Mouse (Mus musculus): Measurements from ENCODE around the gene Sptbn4.

The Sptbn4 gene

GRCm38 (mm10) chr7:27433349-27433748 lies 14.1 kb downstream of the Sptbn4 start:
- DNase-seq (ENCODE audit: low spot score in 2 of 2): no peak

- no peak for DNase-seq (ENCODE audit: low spot score in 2 of 2)
Observed at GRCm38 (mm10) chr7:27429135-27429534, 18.4 kb downstream of the Sptbn4 start.

DNA sequence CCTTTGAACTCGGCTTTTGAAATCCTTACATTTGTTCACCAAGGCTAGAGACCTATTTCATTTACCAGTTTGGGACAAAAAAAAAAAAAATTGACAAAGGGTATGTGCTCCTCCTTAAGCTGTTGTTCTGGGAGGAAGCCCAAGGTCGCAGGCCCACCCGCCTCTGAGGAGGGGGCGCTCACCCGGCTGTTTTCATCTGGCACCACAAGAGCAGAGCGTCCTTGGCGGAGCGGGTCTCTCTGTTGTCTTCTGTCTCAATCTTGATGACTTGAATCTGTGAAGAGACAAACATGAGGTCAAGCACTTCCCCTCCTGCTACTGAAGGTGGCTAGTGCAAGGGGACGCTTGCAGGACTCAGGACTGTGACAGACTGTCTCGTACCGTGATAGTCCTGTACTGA lies 19.5 kb downstream of the Sptbn4 start:
- DNase-seq (ENCODE audit: low spot score in 2 of 2): no peak

- DNase-seq (ENCODE audit: low spot score in 2 of 2): no peak
Observed at GRCm38 (mm10) chr7:27427387-27427786, 20.1 kb downstream of the Sptbn4 start.

DNA sequence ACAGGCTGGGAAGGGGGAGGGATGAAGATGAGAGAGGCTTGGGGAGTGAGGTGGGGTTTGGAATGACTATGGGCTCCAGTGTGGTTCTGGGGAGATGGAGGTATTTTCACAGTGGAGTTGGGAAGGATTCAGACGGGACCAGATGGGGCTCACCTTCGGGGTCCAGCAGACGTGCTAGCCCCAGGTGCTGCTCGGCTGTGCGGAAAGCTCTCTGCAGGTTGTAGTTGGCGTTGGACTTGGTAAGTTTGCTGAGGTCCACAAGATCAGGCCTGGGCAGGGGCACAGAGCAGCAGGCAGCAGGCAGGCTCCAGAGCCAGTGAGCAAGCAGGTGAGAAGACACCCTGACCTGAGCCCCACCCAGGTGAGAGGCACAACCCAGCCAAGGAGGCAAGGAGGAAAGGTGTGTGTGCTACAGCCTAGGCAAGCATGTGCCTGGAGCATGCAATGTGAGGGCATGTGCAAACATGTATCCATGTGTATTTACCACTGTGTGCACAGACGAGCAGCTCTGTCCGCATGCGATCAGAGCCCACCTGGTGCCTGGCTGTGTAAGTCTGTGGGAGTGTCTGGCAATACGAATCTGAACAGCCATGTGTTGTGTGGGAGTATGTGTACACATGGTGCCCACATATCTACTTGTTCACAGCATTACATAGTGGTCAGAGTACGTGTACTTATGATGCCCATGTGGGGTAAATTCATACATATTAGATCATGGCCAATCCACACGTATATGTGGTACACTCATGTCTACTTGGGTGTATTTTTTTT lies 23.7 kb downstream of the Sptbn4 start:
- DNase-seq (ENCODE audit: low spot score in 2 of 2): no peak

DNA sequence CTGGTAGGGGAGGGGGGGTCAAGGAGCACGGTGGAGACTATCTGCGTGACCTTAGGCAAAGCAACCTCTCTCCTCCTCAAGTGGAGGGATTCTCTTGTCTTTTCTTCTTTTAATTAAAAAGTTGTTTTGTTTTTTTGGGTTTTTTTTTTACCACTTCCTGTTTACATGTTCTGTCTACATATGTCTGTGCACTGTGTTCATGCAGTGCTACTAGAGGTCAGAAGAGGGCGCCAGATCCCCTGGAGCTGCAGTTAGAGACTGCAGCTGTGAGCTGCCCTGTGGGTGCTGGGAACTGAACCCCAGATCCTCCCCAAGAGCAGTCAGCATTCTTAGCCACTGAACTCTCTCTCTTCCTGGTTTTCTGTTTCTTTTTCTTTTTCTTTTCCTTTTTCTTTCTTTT lies 28.4 kb downstream of the Sptbn4 start:
- no peak for DNase-seq (ENCODE audit: low spot score in 2 of 2)

- DNase-seq (ENCODE audit: low spot score in 2 of 2): no peak
Observed at GRCm38 (mm10) chr7:27417151-27417550, 30.3 kb downstream of the Sptbn4 start.

GRCm38 (mm10) chr7:27408379-27409176 lies 38.9 kb downstream of the Sptbn4 start:
- peak; percentile 66 to 88 for DNase-seq (ENCODE audit: low spot score in 2 of 2)

DNA sequence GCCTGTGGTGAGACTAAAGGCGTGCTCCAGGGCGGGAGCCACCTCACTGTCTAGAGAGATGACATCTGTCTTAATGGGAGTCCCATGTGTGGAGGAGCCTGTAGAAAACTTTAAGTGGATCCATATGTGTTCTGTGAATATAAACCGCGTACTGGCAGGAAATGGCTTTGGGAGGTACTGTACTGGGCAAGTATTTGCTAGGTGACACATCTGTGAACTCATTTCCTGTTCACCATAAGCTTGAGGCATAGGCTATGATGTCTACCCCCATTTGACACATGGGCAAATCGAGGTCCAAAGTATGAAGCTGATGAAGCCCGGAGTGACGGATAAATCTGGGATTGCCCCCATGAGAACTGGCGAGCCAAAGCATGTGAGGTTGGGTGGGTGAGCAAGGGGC lies 39.7 kb downstream of the Sptbn4 start:
- DNase-seq (ENCODE audit: low spot score in 2 of 2): no peak

GRCm38 (mm10) chr7:27406481-27406880 lies 41.0 kb downstream of the Sptbn4 start:
- no peak for DNase-seq (ENCODE audit: low spot score in 2 of 2)

- DNase-seq (ENCODE audit: low spot score in 2 of 2): no peak
Observed at GRCm38 (mm10) chr7:27404203-27404942, 43.1 kb downstream of the Sptbn4 start.

DNA sequence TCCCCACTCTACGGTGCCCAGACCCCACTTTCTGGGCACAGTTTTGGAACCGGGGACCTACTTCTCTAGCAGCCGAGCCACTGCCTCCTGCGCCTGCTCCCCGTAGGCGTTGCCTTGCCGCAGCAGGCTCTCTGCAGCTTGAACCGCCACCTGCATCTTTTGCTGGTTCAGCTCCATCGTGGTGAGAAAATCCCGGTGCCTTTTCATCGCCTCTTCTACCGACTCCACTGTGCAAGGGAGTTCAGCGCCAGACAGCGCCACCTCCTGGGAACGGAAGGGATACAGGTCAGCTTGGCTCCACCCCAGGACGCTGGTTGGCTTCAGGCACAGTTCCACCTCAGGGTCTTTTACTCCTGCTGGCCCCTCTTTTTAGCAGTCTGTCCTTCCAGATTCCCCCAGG lies 44.8 kb downstream of the Sptbn4 start:
- peak; percentile 53 to 82 for DNase-seq (ENCODE audit: low spot score in 2 of 2)

GRCm38 (mm10) chr7:27400545-27400944 lies 46.9 kb downstream of the Sptbn4 start:
- DNase-seq (ENCODE audit: low spot score in 2 of 2): no peak

DNA sequence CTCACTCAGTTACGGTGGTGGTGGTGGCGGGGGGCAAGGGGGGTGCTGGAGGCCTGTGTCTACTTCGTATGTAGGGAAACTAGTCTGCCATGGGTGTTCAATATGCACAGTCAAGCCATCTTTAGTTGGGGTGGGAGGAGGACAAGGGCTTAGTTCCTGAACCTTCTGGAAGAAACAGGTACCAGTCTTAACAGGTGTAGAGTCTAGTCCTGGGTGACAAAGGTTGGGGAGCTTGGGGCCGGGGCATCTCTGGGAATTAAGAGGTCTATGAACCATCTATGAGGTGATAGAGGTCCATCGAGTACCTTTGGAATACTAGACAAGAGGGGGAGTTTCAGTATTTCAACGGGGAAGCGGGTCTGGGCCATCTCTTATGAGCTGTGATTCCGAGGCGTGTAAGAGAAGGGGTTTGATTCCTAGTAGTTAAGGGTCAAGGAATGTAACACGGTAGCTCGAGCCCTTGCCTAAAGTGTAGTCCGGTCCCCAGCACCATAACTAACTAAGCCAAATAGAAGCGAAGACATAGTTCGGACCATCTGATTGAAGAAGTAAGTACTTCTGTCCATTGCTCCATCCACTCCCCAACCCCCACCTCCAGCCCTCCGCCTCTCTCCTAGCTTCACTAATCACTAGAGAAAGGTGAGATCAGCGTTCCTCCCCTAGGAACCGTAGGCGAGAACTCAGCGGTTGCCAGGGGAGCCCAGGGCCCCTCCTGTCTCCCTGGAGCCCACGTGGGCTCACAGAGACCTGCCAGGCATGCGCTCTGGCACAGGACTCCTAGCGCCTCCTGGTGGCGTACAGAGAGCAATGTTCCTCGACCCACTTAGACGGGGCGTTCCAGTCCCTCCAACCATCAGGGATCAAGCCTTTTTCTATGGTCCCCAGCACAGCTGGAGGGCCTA lies 50.2 kb downstream of the Sptbn4 start:
- peak in 1 of 2 experiments; percentile 73 for DNase-seq (ENCODE audit: low spot score in 2 of 2)

- DNase-seq (ENCODE audit: low spot score in 2 of 2): no peak
Observed at GRCm38 (mm10) chr7:27396184-27397047, 51.1 kb downstream of the Sptbn4 start.

- DNase-seq (ENCODE audit: low spot score in 2 of 2): no peak
Observed at GRCm38 (mm10) chr7:27395521-27396183, 51.8 kb downstream of the Sptbn4 start.

- DNase-seq (ENCODE audit: low spot score in 2 of 2): no peak
Observed at GRCm38 (mm10) chr7:27391416-27391815, 56.1 kb downstream of the Sptbn4 start.

GRCm38 (mm10) chr7:27389213-27389612 lies 58.3 kb downstream of the Sptbn4 start:
- no peak for DNase-seq (ENCODE audit: low spot score in 2 of 2)

- DNase-seq (ENCODE audit: low spot score in 2 of 2): peak; percentile 64 to 90
Observed at GRCm38 (mm10) chr7:27384731-27385130, 62.8 kb downstream of the Sptbn4 start.

DNA sequence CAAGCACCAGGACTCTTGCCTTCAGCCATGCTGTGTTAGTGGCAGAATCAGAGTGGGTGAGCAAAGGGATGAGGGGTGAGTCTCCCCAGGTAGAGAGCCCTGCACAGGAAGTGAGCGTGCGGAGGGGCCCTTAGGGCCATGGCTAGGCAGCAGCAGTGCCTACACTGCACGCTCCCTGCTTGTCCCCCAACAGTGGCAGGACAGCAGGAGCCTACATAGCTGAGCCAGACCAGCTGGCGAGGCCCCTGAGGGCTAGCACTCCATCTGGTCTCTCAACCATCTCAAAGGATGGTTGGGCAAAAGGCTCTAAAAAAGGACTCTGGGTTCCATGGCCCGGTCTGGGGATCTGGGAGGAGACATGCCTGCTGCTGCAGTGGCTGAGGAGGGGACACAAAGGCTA lies 63.4 kb downstream of the Sptbn4 start:
- DNase-seq (ENCODE audit: low spot score in 2 of 2): no peak
